Mouse (Mus musculus) MEL (cell line): ENCODE measurements around the gene Tmem165. TPM values are rescaled to one million over a fixed set of nuclear protein-coding genes. Genes with fewer than 3 reads are reported as not detected.

Experiments used
- DNase-seq: peaks from one replicate; pipeline ENCODE4 v3.0.0; 2011; ENCODE audit warnings: low read depth, low spot score
- H3K27ac ChIP-seq: 2 replicates; pipeline ENCODE4 v1.5.1; 2012; ENCODE audit warnings: low read depth, mild to moderate bottlenecking, control low read depth, low read length, moderate library complexity; ENCODE audit not compliant: control insufficient read depth
- H3K27me3 ChIP-seq, 2 experiments: fragments of 150-350 bp in 1 of 2; sonication (generic) in 1 of 2; 2 replicates each; pipeline ENCODE4 v1.6.1; 2012; ENCODE audit warnings: low read length in 2 of 2, mild to moderate bottlenecking in 2 of 2, improper control_type of control experiment in 1 of 2, moderate library complexity in 1 of 2; ENCODE audit not compliant: insufficient read depth in 2 of 2, control insufficient read depth in 1 of 2
- H3K36me3 ChIP-seq, 2 experiments: 2 replicates each; pipeline ENCODE4 v1.6.1; 2012 to 2014; ENCODE audit warnings: low read length in 2 of 2, improper control_type of control experiment in 1 of 2, inconsistent platforms in 1 of 2, mild to moderate bottlenecking in 1 of 2; ENCODE audit not compliant: insufficient read depth in 2 of 2, control insufficient read depth in 1 of 2
- H3K4me1 ChIP-seq, 2 experiments: fragments of 150-350 bp in 1 of 2; sonication (generic) in 1 of 2; 2 replicates each; pipeline ENCODE4 v1.6.1; 2012; ENCODE audit warnings: low read length in 2 of 2, improper control_type of control experiment in 1 of 2, mild to moderate bottlenecking in 1 of 2; ENCODE audit not compliant: insufficient read depth in 2 of 2, control insufficient read depth in 1 of 2
- H3K4me3 ChIP-seq, 2 experiments: fragments of 150-350 bp in 1 of 2; sonication (generic) in 1 of 2; 2 replicates each; pipeline ENCODE4 v1.5.1; 2012; ENCODE audit warnings: low read depth in 2 of 2, low read length in 2 of 2, mild to moderate bottlenecking in 2 of 2, moderate library complexity in 2 of 2, control low read depth in 1 of 2, improper control_type of control experiment in 1 of 2; ENCODE audit not compliant: control insufficient read depth in 1 of 2, insufficient read depth in 1 of 2
- H3K79me2 ChIP-seq: 2 replicates; pipeline ENCODE4 v1.6.1; 2012; ENCODE audit warnings: mild to moderate bottlenecking, low read length, moderate library complexity; ENCODE audit not compliant: control insufficient read depth, poor library complexity, insufficient read depth
- H3K9ac ChIP-seq: 2 replicates; pipeline ENCODE4 v1.6.1; 2012; ENCODE audit warnings: low read depth, mild to moderate bottlenecking, control low read depth, low read length, moderate library complexity; ENCODE audit not compliant: control insufficient read depth, poor library complexity, severe bottlenecking
- H3K9me3 ChIP-seq: fragments of 150-350 bp; sonication (generic); replicated peaks from 2 replicates; pipeline ENCODE4 v1.6.1; 2012; ENCODE audit warnings: mild to moderate bottlenecking, low read length, improper control_type of control experiment, moderate library complexity; ENCODE audit not compliant: insufficient read depth
- BHLHE40 ChIP-seq: IDR thresholded peaks from 2 replicates; pipeline ENCODE4 v1.6.1; 2012; ENCODE audit warnings: low read depth, mild to moderate bottlenecking, inconsistent platforms, low read length, improper control_type of control experiment, borderline replicate concordance
- CHD1 ChIP-seq: IDR thresholded peaks from 2 replicates; pipeline ENCODE4 v1.6.1; 2012; ENCODE audit warnings: low read depth, mild to moderate bottlenecking, inconsistent platforms, low read length, improper control_type of control experiment
- CTCF ChIP-seq, 3 experiments: IDR thresholded peaks in 2 of 3; conservative IDR thresholded peaks in 1 of 3; 2 replicates each; pipeline ENCODE4 v1.5.1; 2011 to 2012; ENCODE audit warnings: low read length in 3 of 3, low read depth in 2 of 3, mild to moderate bottlenecking in 2 of 3, improper control_type of control experiment in 1 of 3, inconsistent platforms in 1 of 3, mixed read lengths in 1 of 3, moderate library complexity in 1 of 3; ENCODE audit not compliant: control insufficient read depth in 1 of 3, insufficient read depth in 1 of 3, poor library complexity in 1 of 3, severe bottlenecking in 1 of 3
- E2F4 ChIP-seq: IDR thresholded peaks from 2 replicates; pipeline ENCODE4 v1.6.1; 2011; ENCODE audit warnings: low read depth, low read length, improper control_type of control experiment, borderline replicate concordance
- ELF1 ChIP-seq: IDR thresholded peaks from 2 replicates; pipeline ENCODE4 v1.6.1; 2014; ENCODE audit warnings: low read depth, mild to moderate bottlenecking, inconsistent platforms, low read length, improper control_type of control experiment, moderate library complexity
- EP300 ChIP-seq, 2 experiments: IDR thresholded peaks; 2 replicates each; pipeline ENCODE4 v1.6.1; 2011; ENCODE audit warnings: improper control_type of control experiment in 2 of 2, low read length in 2 of 2, low read depth in 1 of 2, mild to moderate bottlenecking in 1 of 2
- GATA1 ChIP-seq: IDR thresholded peaks from 2 replicates; pipeline ENCODE4 v1.6.1; 2011; ENCODE audit warnings: low read depth, low read length, improper control_type of control experiment
- HCFC1 ChIP-seq: IDR thresholded peaks from 2 replicates; pipeline ENCODE4 v1.6.1; 2012; ENCODE audit warnings: low read depth, mild to moderate bottlenecking, inconsistent platforms, low read length, improper control_type of control experiment, moderate library complexity
- JUND ChIP-seq: IDR thresholded peaks from 2 replicates; pipeline ENCODE4 v1.6.1; 2011; ENCODE audit warnings: low read depth, mild to moderate bottlenecking, improper control_type of control experiment, low read length
- KAT2A ChIP-seq: conservative IDR thresholded peaks from 2 replicates; pipeline ENCODE4 v1.6.1; 2012; ENCODE audit warnings: low read depth, low read length, improper control_type of control experiment, inconsistent platforms
- MAFK ChIP-seq: IDR thresholded peaks from 2 replicates; pipeline ENCODE4 v1.6.1; 2011; ENCODE audit warnings: low read depth, mild to moderate bottlenecking, low read length, improper control_type of control experiment, borderline replicate concordance
- MAX ChIP-seq: IDR thresholded peaks from 2 replicates; pipeline ENCODE4 v1.6.1; 2011; ENCODE audit warnings: low read length, improper control_type of control experiment
- MEF2A ChIP-seq: IDR thresholded peaks from 2 replicates; pipeline ENCODE4 v1.6.1; 2014; ENCODE audit warnings: low read depth, mild to moderate bottlenecking, inconsistent platforms, low read length, improper control_type of control experiment; ENCODE audit not compliant: poor library complexity, insufficient replicate concordance, severe bottlenecking; ENCODE audit errors: extremely low read depth
- MXI1 ChIP-seq: IDR thresholded peaks from 2 replicates; pipeline ENCODE4 v1.6.1; 2011; ENCODE audit warnings: mild to moderate bottlenecking, low read depth, low read length, improper control_type of control experiment
- MYB ChIP-seq: IDR thresholded peaks from 2 replicates; pipeline ENCODE4 v1.6.1; 2011; ENCODE audit warnings: mild to moderate bottlenecking, low read depth, low read length, improper control_type of control experiment
- MYC ChIP-seq: IDR thresholded peaks from 2 replicates; pipeline ENCODE4 v1.6.1; 2011; ENCODE audit warnings: low read depth, mild to moderate bottlenecking, low read length, improper control_type of control experiment, moderate library complexity
- NELFE ChIP-seq: IDR thresholded peaks from 2 replicates; pipeline ENCODE4 v1.6.1; 2011; ENCODE audit warnings: low read depth, low read length, improper control_type of control experiment
- NRF1 ChIP-seq: IDR thresholded peaks from 2 replicates; pipeline ENCODE4 v1.6.1; 2014; ENCODE audit warnings: low read depth, mild to moderate bottlenecking, inconsistent platforms, low read length, improper control_type of control experiment, moderate library complexity; ENCODE audit not compliant: poor library complexity, insufficient read depth, severe bottlenecking
- POLR2A ChIP-seq, 2 experiments: IDR thresholded peaks; 2 replicates each; pipeline ENCODE4 v1.6.1; 2011 to 2012; ENCODE audit warnings: low read length in 2 of 2, mild to moderate bottlenecking in 2 of 2, control low read depth in 1 of 2, improper control_type of control experiment in 1 of 2, low read depth in 1 of 2, moderate library complexity in 1 of 2; ENCODE audit not compliant: control insufficient read depth in 1 of 2, insufficient read depth in 1 of 2, poor library complexity in 1 of 2
- POLR2AphosphoS2 ChIP-seq: IDR thresholded peaks from 2 replicates; pipeline ENCODE4 v1.6.1; 2011; ENCODE audit warnings: low read length, improper control_type of control experiment
- SIN3A ChIP-seq: IDR thresholded peaks from 2 replicates; pipeline ENCODE4 v1.6.1; 2012; ENCODE audit warnings: low read length, improper control_type of control experiment, inconsistent platforms
- SMC3 ChIP-seq: IDR thresholded peaks from 2 replicates; pipeline ENCODE4 v1.6.1; 2011; ENCODE audit warnings: low read depth, low read length, improper control_type of control experiment
- ZKSCAN1 ChIP-seq: IDR thresholded peaks from 2 replicates; pipeline ENCODE4 v1.6.1; 2012; ENCODE audit warnings: low read depth, mild to moderate bottlenecking, inconsistent platforms, low read length, improper control_type of control experiment, moderate library complexity
- ZMIZ1 ChIP-seq: IDR thresholded peaks from 2 replicates; pipeline ENCODE4 v1.6.1; 2012; ENCODE audit warnings: low read depth, mild to moderate bottlenecking, inconsistent platforms, low read length, improper control_type of control experiment, moderate library complexity
- polyA plus RNA-seq, 2 experiments: library from polyadenylated mRNA; stranded (reverse) in 1 of 2; unstranded in 1 of 2; fragments of >175 nt in 1 of 2; fragments of >200 nt in 1 of 2; gene quantifications; 2 replicates each; pipeline versions ENCODE4 v1.2.1 to v1.2.4; 2012; ENCODE audit warnings: low replicate concordance in 2 of 2, low read depth in 1 of 2; ENCODE audit not compliant: insufficient read length in 2 of 2, insufficient read depth in 1 of 2, missing spikeins in 1 of 2
- total RNA-seq: library from RNA; depleted of rRNA; stranded (reverse); fragments of 300-350 nt; gene quantifications from 2 replicates; pipeline ENCODE4 v1.2.3, GENCODE M21; 2012

The Tmem165 gene
- total and polyA plus RNA-seq, 3 experiments, result 66.5 to 154 (median 73.0) TPM

GRCm38 (mm10) chr5:76243929-76244328 lies 60.2 kb downstream of the Tmem165 start:
- H3K4me3 ChIP-seq, result no peak overlapping the region
- no peaks in the 10 kb centered on the region for H3K4me1 ChIP-seq
- no peak overlapping the region for H3K27ac ChIP-seq
- H3K9ac ChIP-seq, result no peak overlapping the region
- no peaks in the 10 kb centered on the region for H3K27me3 ChIP-seq
- TF ChIP-seq EP300 (IDR thresholded peaks at IDR 0.05; ENCODE audit: low read depth in 1 of 2, low read length in 2 of 2) (no peak), MYB (no peak), CTCF (IDR thresholded peaks at IDR 0.05 in 2 of 3, conservative IDR thresholded peaks at IDR 0.05 in 1 of 3; ENCODE audit: control insufficient read depth in 1 of 3, insufficient read depth in 1 of 3, low read depth in 2 of 3, low read length in 3 of 3, poor library complexity in 1 of 3, severe bottlenecking in 1 of 3) (no peak), HCFC1 (no peak), SIN3A (no peak), ZKSCAN1 (no peak), NELFE (no peak), E2F4 (no peak), JUND (no peak), MAX (no peak), ZMIZ1 (no peak), POLR2A (IDR thresholded peaks at IDR 0.05; ENCODE audit: control insufficient read depth in 1 of 2, insufficient read depth in 1 of 2, low read depth in 1 of 2, low read length in 2 of 2, poor library complexity in 1 of 2) (no peak), MAFK (no peak), KAT2A (no peak), ELF1 (no peak), MYC (no peak)
- no peak for DNase-seq
- no peaks in the 10 kb centered on the region for H3K9me3 ChIP-seq
- no peaks in the 10 kb centered on the region for H3K79me2 ChIP-seq
- peaks cover 0 to 14% of the 10 kb centered on the region in 2 experiments; a peak in 2 of 4 replicates for H3K36me3 ChIP-seq

GRCm38 (mm10) chr5:76244430-76244829 lies 60.8 kb downstream of the Tmem165 start:
- H3K36me3 ChIP-seq, result peaks cover 0 to 14% of the 10 kb centered on the region in 2 experiments; a peak in 2 of 4 replicates

GRCm38 (mm10) chr5:76245419-76245818 lies 61.7 kb downstream of the Tmem165 start:
- Histone ChIP-seq H3K4me1 (no peaks in the 10 kb centered on the region), H3K9me3 (no peaks in the 10 kb centered on the region), H3K27ac (no peak overlapping the region), H3K9ac (no peak overlapping the region), H3K36me3 (peaks cover 0 to 14% of the 10 kb centered on the region in 2 experiments; a peak in 2 of 4 replicates), H3K4me3 (no peak overlapping the region), H3K27me3 (no peaks in the 10 kb centered on the region), H3K79me2 (no peaks in the 10 kb centered on the region)
- no peak for DNase-seq
- TF ChIP-seq POLR2AphosphoS2 (no peak), KAT2A (no peak), MAFK (no peak), BHLHE40 (no peak), GATA1 (no peak), SMC3 (no peak), MEF2A (no peak), E2F4 (no peak), ZKSCAN1 (no peak), NELFE (no peak), MYC (no peak), NRF1 (no peak), ELF1 (no peak), MXI1 (no peak)

More at GRCm38 (mm10) chr5:76244430-76244829, 60.8 kb downstream of the Tmem165 start:
- no peaks in the 10 kb centered on the region for H3K9me3 ChIP-seq
- no peak for TF ChIP-seq CHD1
- TF ChIP-seq, all 39 proteins: peak for 0
- no peak overlapping the region for H3K9ac ChIP-seq
- H3K27me3 ChIP-seq, result no peaks in the 10 kb centered on the region
- H3K27ac ChIP-seq, result no peak overlapping the region
- no peaks in the 10 kb centered on the region for H3K79me2 ChIP-seq
- H3K4me1 ChIP-seq, result no peaks in the 10 kb centered on the region
- DNase-seq, result no peak
- H3K4me3 ChIP-seq, result no peak overlapping the region
